ENCODE assay signal across 8 mouse cellular contexts in genomic region chr6:122491557-122491956, GRCm38 (mm10). TPM values are rescaled to one million over a fixed set of nuclear protein-coding genes. Genes with fewer than 3 reads are reported as not detected.
DNase-seq lines count a peak whose midpoint lies in the region.

No protein-coding gene starts in this region.

- H3K36me3 ChIP-seq in megakaryocyte, embryonic 14.5 days (replicated peaks; ENCODE audit: low read length): no peaks in the 10 kb centered on the region

- peaks cover 21% of the 10 kb centered on the region for H3K4me1 ChIP-seq in megakaryocyte, embryonic 14.5 days

- H3K27me3 ChIP-seq in megakaryocyte, embryonic 14.5 days (replicated peaks): peaks cover 92% of the 10 kb centered on the region

- peaks cover 5% of the 10 kb centered on the region; the same call in 1 of the 2 replicates for H3K9me3 ChIP-seq in megakaryocyte, embryonic 14.5 days

- H3K4me3 ChIP-seq in megakaryocyte, embryonic 14.5 days (replicated peaks): peak overlapping the region; percentile 91

- intact Hi-C loops in left cerebral cortex, postnatal 25 days (cut with DNase I): no loop called here

- DNase-seq in cerebellum, adult 18-20 months: peak; percentile 24 to 29
- no peak for DNase-seq in cerebellum, adult 9-10 months
- peak; percentile 39 to 64 for DNase-seq in cerebellum, postnatal 25 days
- peak; percentile 43 for DNase-seq in gastrocnemius, postnatal 10 days
- DNase-seq in induced T-regulatory cell, adult 2 months (ENCODE audit: low read depth): peak; percentile 67
- peak; percentile 40 to 49 for DNase-seq in left cerebral cortex, postnatal 25 days (ENCODE audit: low spot score in 2 of 2)
- DNase-seq in right cerebral cortex, postnatal 25 days: peak; percentile 53

RNA-seq across cellular contexts. Expression of gene Rimklb, which starts 7.0 kb away (rescaled TPM):
- total RNA-seq in gastrocnemius, postnatal 10 days (2021): 1 to 10 TPM; 2.1 to 2.6 TPM
- total RNA-seq in left cerebral cortex, postnatal 25 days (2021): 10 to 100 TPM; 84.1 to 91.8 TPM
- not detected in 2 replicates for polyA plus RNA-seq in megakaryocyte, embryonic 14.5 days (2012; ENCODE audit: insufficient read depth, low replicate concordance)

RNA-seq across cellular contexts. Expression of gene Mfap5, which starts 14.1 kb away (rescaled TPM):
- total RNA-seq in gastrocnemius, postnatal 10 days (2021): 100 to 1,000 TPM; 115 to 141 TPM
- total RNA-seq in left cerebral cortex, postnatal 25 days (2021): 1 to 10 TPM in 1 of 2 experiments, under 1 TPM in 1; 0.32 to 1.2 TPM
- polyA plus RNA-seq in megakaryocyte, embryonic 14.5 days (2012; ENCODE audit: insufficient read depth, low replicate concordance): not detected in 2 replicates

Comparison
In these comparisons a context has a peak if more than half of its experiments do, and no peak if none do; other contexts are left out.
1. RNA of gene Rimklb, which starts 7.0 kb away (total RNA-seq): 84.1 to 91.8 TPM in left cerebral cortex, postnatal 25 days; 2.1 to 2.6 TPM in gastrocnemius, postnatal 10 days; every median in the first group is over 10 times any median in the second.
2. RNA of gene Mfap5, which starts 14.1 kb away (total RNA-seq): 115 to 141 TPM in gastrocnemius, postnatal 10 days; 0.32 to 1.2 TPM in left cerebral cortex, postnatal 25 days; every median in the first group is over 10 times any median in the second.